Mouse (Mus musculus) hindbrain, embryonic 16.5 days (tissue): ENCODE measurements around the gene Ccdc127. TPM values are rescaled to one million over a fixed set of nuclear protein-coding genes. Genes with fewer than 3 reads are reported as not detected.
A peak's percentile ranks its signal among the peaks of the same experiment; 100 is the strongest.

Experiments
- ATAC-seq: fragments of 200-750 bp; cut with Nextera tagmentation; 2 replicates; pipeline ENCODE4 v1.8.0; 2017; ENCODE audit warnings: moderate TSS enrichment, moderate library complexity
- H3K27ac ChIP-seq: fragments of 300-500 bp; sonication (generic); 2 replicates; pipeline ENCODE4 v1.5.1; 2014; ENCODE audit warnings: low read depth, mild to moderate bottlenecking, control low read depth, low read length, moderate library complexity
- H3K27me3 ChIP-seq: fragments of 300-500 bp; sonication (generic); replicated peaks from 2 replicates; pipeline ENCODE4 v1.6.1; 2014; ENCODE audit warnings: low read length; ENCODE audit not compliant: control insufficient read depth, insufficient read depth
- H3K36me3 ChIP-seq: fragments of 300-500 bp; sonication (generic); 2 replicates; pipeline ENCODE4 v1.6.1; 2014; ENCODE audit warnings: mild to moderate bottlenecking, low read length, moderate library complexity, mixed read lengths; ENCODE audit not compliant: control insufficient read depth, insufficient read depth
- H3K4me1 ChIP-seq: fragments of 300-500 bp; sonication (generic); 2 replicates; pipeline ENCODE4 v1.6.1; 2014; ENCODE audit warnings: low read depth, low read length; ENCODE audit not compliant: control insufficient read depth, insufficient read depth
- H3K4me2 ChIP-seq: fragments of 300-500 bp; sonication (generic); 2 replicates; pipeline ENCODE4 v1.6.1; 2014; ENCODE audit warnings: mild to moderate bottlenecking, low read length, control low read depth, moderate library complexity
- H3K4me3 ChIP-seq: fragments of 300-500 bp; sonication (generic); 2 replicates; pipeline ENCODE4 v1.5.1; 2014; ENCODE audit warnings: mild to moderate bottlenecking, low read length, control low read depth, moderate library complexity
- H3K9ac ChIP-seq: fragments of 300-500 bp; sonication (generic); 2 replicates; pipeline ENCODE4 v1.6.1; 2014; ENCODE audit warnings: low read depth, mild to moderate bottlenecking, control low read depth, low read length, moderate library complexity
- H3K9me3 ChIP-seq: fragments of 300-500 bp; sonication (generic); 2 replicates; pipeline ENCODE4 v1.6.1; 2014; ENCODE audit warnings: mild to moderate bottlenecking, low read length, moderate library complexity; ENCODE audit not compliant: control insufficient read depth
- WGBS: fragments of 180-500 bp; shearing (Covaris S2); extraction: QIAGEN DNeasy Blood & Tissue Kit; methylation state at CpG from one replicate; pipeline ENCODE4 v1.1.7; 2014; 5-methylcytosine and 5-hydroxymethylcytosine counted together
- polyA plus RNA-seq: library from polyadenylated mRNA; unstranded; fragments of >200 nt; fragmentation: Nextera tagmentation; extraction: Ambion mirVana; gene quantifications from 2 replicates; pipeline ENCODE4 v1.2.1, GENCODE M21; 2015

The Ccdc127 gene
- polyA plus RNA-seq, 1 experiment from 2014 or later = 44.3 TPM

DNA sequence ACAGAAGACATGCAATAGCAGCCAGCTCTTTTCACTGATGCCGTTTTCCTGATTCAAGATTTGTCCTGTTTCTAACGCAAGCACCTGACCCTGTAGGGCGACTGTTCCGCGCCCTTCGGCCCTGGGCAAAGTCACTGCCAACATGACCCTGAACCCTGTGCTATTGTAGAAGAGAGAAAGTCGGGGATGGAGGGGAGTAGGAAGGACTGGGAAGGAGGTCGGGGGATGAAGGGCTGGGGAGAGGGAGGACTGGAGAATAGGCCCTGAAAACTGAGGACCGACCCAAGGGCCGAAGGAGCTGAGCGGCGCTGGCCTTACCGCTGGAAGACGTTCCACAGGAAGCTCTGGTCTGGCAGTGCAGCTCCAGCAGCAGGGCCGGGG lies 33.3 kb upstream of the Ccdc127 start:
- WGBS = 4% methylated on average over 14 of the region's 15 CpGs
- ATAC-seq = no peak
- no peaks in the 10 kb centered on the region for H3K9me3 ChIP-seq
- no peaks in the 10 kb centered on the region for H3K27me3 ChIP-seq
- H3K4me3 ChIP-seq = peak overlapping the region; percentile 69
- peaks cover 11% of the 10 kb centered on the region for H3K36me3 ChIP-seq
- H3K4me1 ChIP-seq = peaks cover 9% of the 10 kb centered on the region
- H3K4me2 ChIP-seq = peak overlapping the region; percentile 76
- peak overlapping the region; percentile 88 for H3K9ac ChIP-seq
- peak overlapping the region; percentile 70; the same call in 1 of the 2 replicates for H3K27ac ChIP-seq

DNA sequence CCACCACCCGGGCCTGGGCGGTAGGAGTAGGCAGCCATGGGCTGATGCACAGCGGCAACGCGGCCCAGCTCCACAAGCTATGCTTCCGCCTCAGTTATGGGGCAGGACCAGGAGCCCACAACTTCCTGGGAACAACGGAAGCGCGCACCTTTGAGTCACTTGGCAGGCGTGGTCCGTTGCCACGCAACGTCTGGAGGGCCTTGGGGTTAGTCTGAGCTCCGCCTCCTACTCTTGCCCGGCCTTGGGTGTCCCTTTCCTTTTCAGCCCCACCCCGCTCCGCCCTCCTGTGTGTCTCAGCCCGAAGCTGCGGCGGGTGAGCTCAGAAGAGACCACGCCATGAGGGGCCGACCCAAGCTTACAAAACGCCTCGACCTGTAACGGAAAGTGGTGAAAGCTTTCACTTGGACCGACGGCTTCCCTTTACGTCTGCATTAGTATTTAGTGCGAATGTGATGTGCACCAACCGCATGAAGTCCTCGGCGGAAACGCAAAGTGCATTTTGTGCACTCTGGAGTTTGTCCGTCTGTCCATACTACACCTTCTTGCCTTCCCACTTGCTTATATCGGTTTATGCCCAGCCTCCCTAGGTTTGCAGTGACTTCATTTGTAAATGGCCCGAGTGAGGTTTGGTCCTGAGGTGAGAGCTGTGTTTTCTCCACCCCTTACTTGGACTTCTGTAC lies 32.8 kb upstream of the Ccdc127 start, which contains the start of gene Pdcd6:
Gene Pdcd6 (minus strand): TSS at position 411 of the 680 bp plus-strand sequence.
- ATAC-seq = peak; percentile 99
- peak within 1 kb of the TSS; percentile 69 for H3K4me3 ChIP-seq
- H3K27ac ChIP-seq = peak within 1 kb of the TSS; percentile 76
- WGBS = under 1% methylated on average over 36 of the region's 36 CpGs
- H3K27me3 ChIP-seq = no peaks in the 10 kb centered on the region
- peaks cover 17% of the 10 kb centered on the region for H3K36me3 ChIP-seq
- peaks cover 9% of the 10 kb centered on the region for H3K4me1 ChIP-seq
- H3K9ac ChIP-seq = peak within 1 kb of the TSS; percentile 88
- H3K9me3 ChIP-seq = no peaks in the 10 kb centered on the region
- peak within 1 kb of the TSS; percentile 76 for H3K4me2 ChIP-seq

DNA sequence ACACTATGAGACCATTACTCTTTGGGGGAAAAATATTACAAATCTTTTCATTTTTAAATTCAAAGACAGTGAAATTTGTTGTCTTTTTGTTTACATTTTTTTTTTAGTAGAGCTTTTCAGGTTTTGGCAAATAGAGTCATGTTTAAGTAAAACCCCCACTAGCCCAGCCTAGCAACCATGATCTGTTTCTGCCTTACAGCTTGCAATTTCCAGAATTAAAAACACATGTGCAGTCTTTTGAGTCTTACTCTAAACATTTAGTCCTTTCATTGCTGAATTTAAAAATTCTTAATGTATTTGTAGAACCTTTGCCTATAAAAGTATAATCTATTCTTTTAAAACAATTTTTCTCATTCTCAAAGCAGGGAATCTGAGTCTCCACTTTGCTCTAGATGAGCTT lies 20.8 kb upstream of the Ccdc127 start:
- peaks cover 42% of the 10 kb centered on the region for H3K36me3 ChIP-seq
- H3K27ac ChIP-seq = no peak overlapping the region
- no peak overlapping the region for H3K4me2 ChIP-seq
- no peaks in the 10 kb centered on the region for H3K27me3 ChIP-seq
- no peak overlapping the region for H3K4me3 ChIP-seq
- no peaks in the 10 kb centered on the region for H3K9me3 ChIP-seq
- no peaks in the 10 kb centered on the region for H3K4me1 ChIP-seq
- ATAC-seq = no peak
- no peak overlapping the region for H3K9ac ChIP-seq

DNA sequence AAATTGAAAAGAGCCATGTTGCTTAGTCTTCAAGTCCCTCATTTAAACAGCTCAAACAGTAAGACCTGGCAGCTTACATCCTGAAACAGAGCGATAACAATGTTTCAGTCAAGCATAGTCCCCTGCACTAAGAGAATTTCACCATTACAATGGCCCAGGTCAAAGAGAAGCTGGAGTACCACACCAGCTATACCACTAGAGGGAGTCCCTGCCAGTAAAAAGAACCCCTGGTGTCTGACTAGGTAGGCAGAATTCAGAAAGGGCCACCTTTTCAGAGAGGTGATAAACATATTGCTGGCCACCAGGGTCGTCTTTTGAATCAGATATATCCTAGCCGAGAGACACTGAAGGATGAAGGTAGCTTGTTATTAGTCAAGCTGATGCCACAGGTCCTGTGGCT lies 9.1 kb upstream of the Ccdc127 start:
- WGBS = 58% methylated on average over 3 of the region's 3 CpGs
- Histone ChIP-seq H3K9me3 (no peaks in the 10 kb centered on the region), H3K4me3 (no peak overlapping the region), H3K27ac (no peak overlapping the region), H3K4me1 (no peaks in the 10 kb centered on the region), H3K4me2 (no peak overlapping the region), H3K27me3 (no peaks in the 10 kb centered on the region), H3K36me3 (peaks cover 42% of the 10 kb centered on the region), H3K9ac (no peak overlapping the region)
- peak; percentile 80 for ATAC-seq

DNA sequence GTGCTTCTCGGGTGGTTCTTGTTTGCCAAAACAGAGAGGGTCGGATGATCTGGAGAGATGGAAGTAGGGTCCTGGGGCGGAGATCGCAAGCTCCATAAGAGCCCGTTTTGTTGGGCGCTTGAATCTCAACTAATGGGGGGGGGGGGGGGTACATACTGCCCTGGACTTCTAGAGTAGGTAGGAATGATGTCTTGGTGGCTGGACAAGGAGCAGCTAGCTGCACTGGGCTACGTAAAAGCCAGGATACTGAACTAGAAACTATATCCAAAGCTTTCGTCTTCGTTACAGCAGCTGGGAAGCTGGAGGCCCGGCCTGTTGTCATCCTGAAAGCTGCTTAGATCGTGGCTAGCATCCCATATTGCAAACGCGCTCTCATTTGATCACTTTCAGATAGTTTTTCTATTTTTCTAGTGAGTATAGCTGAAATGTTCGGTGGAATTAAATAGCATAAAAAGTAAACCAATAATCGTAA lies 362 bp downstream of the Ccdc127 start:
- ATAC-seq = no peak
- H3K4me2 ChIP-seq = peak overlapping the region; percentile 56
- H3K9ac ChIP-seq = peak overlapping the region; percentile 91
- 2% methylated on average over 15 of the region's 15 CpGs for WGBS
- H3K4me3 ChIP-seq = peak overlapping the region; percentile 88
- H3K27ac ChIP-seq = peak overlapping the region; percentile 73
- H3K9me3 ChIP-seq = no peaks in the 10 kb centered on the region
- 0 out of 2 replicates have a peak, but pooled peaks cover 4% of the 10 kb centered on the region for H3K36me3 ChIP-seq
- peaks cover 16% of the 10 kb centered on the region for H3K4me1 ChIP-seq
- H3K27me3 ChIP-seq = no peaks in the 10 kb centered on the region

DNA sequence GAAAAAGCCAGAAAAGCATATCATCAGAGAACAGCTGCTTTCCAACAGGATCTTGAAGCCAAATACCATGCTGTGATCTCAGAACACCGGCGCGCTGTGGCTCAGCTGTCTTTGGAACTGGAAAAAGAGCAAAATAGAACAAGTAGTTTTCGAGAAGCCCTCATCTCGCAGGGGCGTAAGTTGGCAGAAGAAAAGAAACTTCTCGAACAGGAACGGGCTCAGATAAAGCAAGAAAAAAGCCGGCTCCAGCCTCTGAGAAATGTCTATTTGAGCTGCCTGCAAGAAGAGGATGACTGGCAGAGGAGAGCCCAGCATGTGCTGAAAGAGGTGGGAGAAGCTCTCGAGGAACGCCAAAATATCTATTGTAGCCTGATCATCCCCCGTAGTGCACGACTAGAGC lies 6.4 kb downstream of the Ccdc127 start:
- H3K27ac ChIP-seq = no peak overlapping the region
- H3K4me1 ChIP-seq = no peaks in the 10 kb centered on the region
- no peak overlapping the region for H3K9ac ChIP-seq
- H3K27me3 ChIP-seq = no peaks in the 10 kb centered on the region
- peaks cover 32% of the 10 kb centered on the region for H3K36me3 ChIP-seq
- H3K4me2 ChIP-seq = no peak overlapping the region
- ATAC-seq = no peak
- no peaks in the 10 kb centered on the region for H3K9me3 ChIP-seq
- 96% methylated on average over 13 of the region's 13 CpGs for WGBS
- H3K4me3 ChIP-seq = no peak overlapping the region

DNA sequence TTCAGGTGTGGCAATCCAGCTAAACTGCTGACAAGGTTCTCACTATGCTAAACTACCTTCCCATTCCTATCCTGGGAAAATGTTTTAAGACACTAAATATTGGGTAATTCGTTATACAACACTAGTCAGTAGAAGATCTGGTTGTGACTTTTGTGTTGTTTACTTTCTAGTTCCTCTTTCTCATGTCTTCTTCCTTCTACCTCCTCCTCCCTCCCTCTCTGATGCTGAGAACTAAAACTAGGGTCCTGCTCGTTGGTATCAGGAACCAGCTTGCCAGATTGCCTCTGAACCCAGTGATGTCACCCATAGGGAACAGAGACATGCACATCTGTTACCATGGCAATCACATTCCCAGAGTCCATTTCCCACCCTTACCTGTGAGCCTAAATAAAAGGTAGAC lies 12.1 kb downstream of the Ccdc127 start:
- H3K4me2 ChIP-seq = no peak overlapping the region
- H3K36me3 ChIP-seq = peaks cover 24% of the 10 kb centered on the region
- H3K4me1 ChIP-seq = no peaks in the 10 kb centered on the region
- H3K9ac ChIP-seq = no peak overlapping the region
- H3K27ac ChIP-seq = no peak overlapping the region
- H3K9me3 ChIP-seq = no peaks in the 10 kb centered on the region
- no peak overlapping the region for H3K4me3 ChIP-seq
- ATAC-seq = no peak
- 82% methylated on average over 2 of the region's 2 CpGs for WGBS
- H3K27me3 ChIP-seq = no peaks in the 10 kb centered on the region

DNA sequence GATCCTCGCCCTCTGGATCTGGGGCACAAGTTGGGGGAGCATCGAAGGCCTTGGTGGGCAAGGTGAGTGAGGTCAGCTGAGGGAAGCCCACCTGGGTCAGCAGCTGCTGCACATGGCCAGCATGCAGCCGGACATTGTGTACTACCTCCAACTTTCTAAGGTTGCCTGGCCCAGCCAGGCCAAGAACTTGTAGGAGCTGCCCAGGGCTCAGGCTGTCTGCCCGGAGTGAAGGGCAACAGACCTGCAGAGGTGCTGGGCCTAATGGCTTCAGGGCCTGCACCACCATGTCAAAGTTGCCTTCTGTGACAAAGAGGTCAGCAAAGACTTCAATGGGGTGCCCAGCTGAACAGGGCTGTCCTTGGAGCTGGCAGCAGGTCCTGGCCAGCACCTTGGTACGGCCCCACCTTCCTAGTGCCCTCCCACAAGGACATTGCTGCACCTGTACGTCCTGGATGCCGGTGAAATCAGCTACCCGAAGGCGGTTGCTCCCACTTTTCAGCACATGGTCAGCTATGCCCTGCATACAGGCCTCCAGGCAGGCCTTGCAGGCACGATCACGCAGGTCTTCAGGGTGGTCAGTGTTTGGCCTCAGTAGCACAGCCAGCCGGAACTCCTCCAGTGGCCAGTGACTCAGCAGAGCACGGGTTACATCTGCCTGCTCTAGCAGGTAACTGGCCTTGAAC lies 13.2 kb downstream of the Ccdc127 start:
- WGBS = 88% methylated on average over 13 of the region's 13 CpGs
- H3K27ac ChIP-seq = no peak overlapping the region

DNA sequence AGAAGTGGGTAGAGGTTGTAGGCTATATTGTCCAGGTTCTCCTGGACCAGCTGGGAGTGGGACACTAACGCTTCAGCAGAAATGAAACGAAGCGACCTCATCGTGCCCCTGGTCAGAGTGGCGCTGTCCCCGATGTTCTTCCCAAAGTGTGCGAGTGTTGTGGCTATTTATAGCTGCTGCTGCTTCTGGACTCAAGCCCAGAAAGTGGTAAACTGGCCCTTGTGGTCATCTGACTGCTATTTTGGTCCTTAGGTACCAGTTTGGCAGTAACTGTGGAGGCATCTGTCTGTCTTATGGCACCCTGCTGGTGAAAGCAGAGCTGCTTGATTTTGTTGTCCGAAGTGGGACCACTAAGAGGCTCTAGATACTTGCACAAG lies 13.7 kb downstream of the Ccdc127 start, which contains the start of gene Lrrc14b:
Gene Lrrc14b (minus strand): TSS at position 147 of the 377 bp plus-strand sequence.
- Histone ChIP-seq H3K36me3 (peaks cover 15% of the 10 kb centered on the region), H3K27ac (no peak within 1 kb of the TSS), H3K4me3 (no peak within 1 kb of the TSS), H3K4me2 (no peak within 1 kb of the TSS), H3K4me1 (no peaks in the 10 kb centered on the region), H3K9me3 (no peaks in the 10 kb centered on the region), H3K27me3 (no peaks in the 10 kb centered on the region), H3K9ac (no peak within 1 kb of the TSS)
- WGBS = 65% methylated on average over 8 of the region's 8 CpGs
- no peak; the same call in 1 of the 2 replicates for ATAC-seq

More for the DNA sequence above, 13.2 kb downstream of the Ccdc127 start:
- H3K4me2 ChIP-seq = no peak overlapping the region
- no peaks in the 10 kb centered on the region for H3K9me3 ChIP-seq
- peak; percentile 44 for ATAC-seq
- peaks cover 19% of the 10 kb centered on the region for H3K36me3 ChIP-seq
- H3K4me3 ChIP-seq = no peak overlapping the region
- H3K9ac ChIP-seq = no peak overlapping the region
- no peaks in the 10 kb centered on the region for H3K4me1 ChIP-seq
- no peaks in the 10 kb centered on the region for H3K27me3 ChIP-seq
